9 mouse cellular contexts compared by ENCODE assay signal in the genomic region with DNA sequence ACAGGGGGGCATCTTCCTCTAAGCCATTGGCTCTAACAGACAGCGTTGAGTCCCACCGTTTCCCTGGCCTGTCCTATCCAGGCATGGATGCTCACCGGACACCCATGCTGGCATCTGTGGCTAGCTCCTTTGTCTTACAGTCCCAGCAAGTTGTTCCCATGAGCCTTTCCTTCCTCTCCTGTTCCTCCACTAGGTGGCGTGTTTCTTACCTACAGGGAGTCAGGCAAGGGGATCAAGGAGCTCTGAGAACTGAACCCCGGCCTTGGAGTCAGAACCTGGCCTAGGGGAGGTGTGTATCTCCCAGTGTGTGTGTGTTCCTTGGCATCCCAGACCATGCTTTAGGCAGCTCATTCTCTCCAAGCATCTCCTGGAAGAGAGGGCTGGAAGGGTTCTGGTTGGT. TPM values are rescaled to one million over a fixed set of nuclear protein-coding genes. Genes with fewer than 3 reads are reported as not detected.
DNase-seq lines count a peak whose midpoint lies in the region; ATAC-seq and TF ChIP-seq lines count a peak whose summit lies in the region.
"Had no signal": no experiment of that assay in that cellular context is flagged by ENCODE, and none has a peak within 500 bp of the region (broad histone marks: within the 10 kb centered on the region; RNA-seq: fewer than 3 reads in every experiment).

No protein-coding gene starts in this region.

- no peak overlapping the region for H3K27ac ChIP-seq in intestine, postnatal 0 days (ENCODE audit: low read depth, low read length)
- no peak overlapping the region for H3K27ac ChIP-seq in intestine, embryonic 15.5 days
- H3K27ac ChIP-seq: embryonic facial prominence, embryonic 13.5 days had no signal

- H3K27me3 ChIP-seq in intestine, postnatal 0 days (replicated peaks; ENCODE audit: control insufficient read depth, insufficient read depth, low read length): peaks cover 12% of the 10 kb centered on the region; the same call in 1 of the 2 replicates
- H3K27me3 ChIP-seq in intestine, embryonic 15.5 days (replicated peaks): peaks cover 11% of the 10 kb centered on the region; the same call in 1 of the 2 replicates
- H3K27me3 ChIP-seq in E14TG2a.4 (ENCODE audit: insufficient read depth, low read length): peaks cover 47% of the 10 kb centered on the region

- peak; percentile 73 for TF ChIP-seq CTCF in intestine, postnatal 0 days (IDR thresholded peaks at IDR 0.05; ENCODE audit: low read depth)
- peak; percentile 77 for TF ChIP-seq CTCF in E14TG2a.4 (conservative IDR thresholded peaks at IDR 0.05; ENCODE audit: low read length)

- H3K4me3 ChIP-seq in intestine, postnatal 0 days (ENCODE audit: low read depth, low read length): no peak overlapping the region
- no peak overlapping the region for H3K4me3 ChIP-seq in intestine, embryonic 15.5 days (replicated peaks)
- no peak overlapping the region for H3K4me3 ChIP-seq in E14TG2a.4 (replicated peaks; ENCODE audit: low read length)
- H3K4me3 ChIP-seq: embryonic facial prominence, embryonic 13.5 days had no signal

- H3K4me1 ChIP-seq in intestine, postnatal 0 days (replicated peaks; ENCODE audit: control insufficient read depth, insufficient read depth, low read length): no peaks in the 10 kb centered on the region
- no peaks in the 10 kb centered on the region for H3K4me1 ChIP-seq in intestine, embryonic 15.5 days (replicated peaks)
- peaks cover 34% of the 10 kb centered on the region for H3K4me1 ChIP-seq in E14TG2a.4 (replicated peaks; ENCODE audit: low read depth, low read length)
- H3K4me1 ChIP-seq: embryonic facial prominence, embryonic 13.5 days had no signal

- no peak for ATAC-seq in intestine, postnatal 0 days
- ATAC-seq in intestine, embryonic 15.5 days: no peak

- no peak overlapping the region for H3K9ac ChIP-seq in intestine, postnatal 0 days (ENCODE audit: low read depth, low read length)
- H3K9ac ChIP-seq in intestine, embryonic 15.5 days: no peak overlapping the region
- H3K9ac ChIP-seq: embryonic facial prominence, embryonic 13.5 days had no signal

- H3K4me2 ChIP-seq in intestine, postnatal 0 days (replicated peaks; ENCODE audit: low read depth): no peak overlapping the region
- H3K4me2 ChIP-seq in intestine, embryonic 15.5 days (replicated peaks): no peak overlapping the region
- H3K4me2 ChIP-seq: embryonic facial prominence, embryonic 13.5 days had no signal

- 12% methylated on average over 5 of the region's 5 CpGs for WGBS in intestine, postnatal 0 days
- 12% methylated on average over 5 of the region's 5 CpGs for WGBS in intestine, embryonic 15.5 days

- no peaks in the 10 kb centered on the region for H3K36me3 ChIP-seq in intestine, postnatal 0 days (ENCODE audit: control insufficient read depth, insufficient read depth)
- no peaks in the 10 kb centered on the region for H3K36me3 ChIP-seq in intestine, embryonic 15.5 days
- no peaks in the 10 kb centered on the region for H3K36me3 ChIP-seq in E14TG2a.4 (ENCODE audit: insufficient read depth, low read length)
- H3K36me3 ChIP-seq: embryonic facial prominence, embryonic 13.5 days had no signal

- no peaks in the 10 kb centered on the region for H3K9me3 ChIP-seq in intestine, postnatal 0 days (ENCODE audit: control insufficient read depth)
- no peaks in the 10 kb centered on the region for H3K9me3 ChIP-seq in intestine, embryonic 15.5 days
- H3K9me3 ChIP-seq in E14TG2a.4 (ENCODE audit: low read length): no peaks in the 10 kb centered on the region
- H3K9me3 ChIP-seq: embryonic facial prominence, embryonic 13.5 days had no signal

- DNase-seq in adrenal gland, postnatal 36 days: peak; percentile 17 to 53
- DNase-seq in kidney, adult 8-10 months: peak; percentile 14 to 30
- peak; percentile 29 for DNase-seq in thymus, postnatal 14 days
- DNase-seq in gastrocnemius, postnatal 10 days: no peak
- no peak for DNase-seq in left cerebral cortex, adult 8-10 months (ENCODE audit: low spot score in 2 of 2)

RNA-seq across cellular contexts. Expression of a gene that starts 27.7 kb away (rescaled TPM):
- 0.10 and 0.14 TPM in 2 replicates for polyA plus RNA-seq in intestine, postnatal 0 days (2015; fragmentation: Nextera tagmentation; extraction: Ambion mirVana)
- 0.80 and 0.84 TPM in 2 replicates for polyA plus RNA-seq in intestine, embryonic 15.5 days (2015; fragmentation: Nextera tagmentation; extraction: Ambion mirVana)
- total RNA-seq in adrenal gland, postnatal 36 days (2021): under 1 TPM; 0.10 to 0.23 TPM
- under 1 TPM in 1 of 2 experiments, not detected in 1; 0.05 TPM for total RNA-seq in gastrocnemius, postnatal 10 days (2021)
- total RNA-seq in left cerebral cortex, adult 8-10 months (2022): 10 to 100 TPM in 1 of 4 experiments, 1 to 10 TPM in 3; 5.9 to 10.5 (median 7.6) TPM

RNA-seq across cellular contexts. Expression of a gene that starts 30.3 kb away (rescaled TPM):
- 44.8 and 48.0 TPM in 2 replicates for polyA plus RNA-seq in intestine, postnatal 0 days (2015; fragmentation: Nextera tagmentation; extraction: Ambion mirVana)
- 50.0 and 58.6 TPM in 2 replicates for polyA plus RNA-seq in intestine, embryonic 15.5 days (2015; fragmentation: Nextera tagmentation; extraction: Ambion mirVana)
- 10 to 100 TPM; 44.1 to 72.9 TPM for total RNA-seq in adrenal gland, postnatal 36 days (2021)
- 10 to 100 TPM; 23.3 to 23.8 TPM for total RNA-seq in gastrocnemius, postnatal 10 days (2021)
- total RNA-seq in left cerebral cortex, adult 8-10 months (2022): 100 to 1,000 TPM in 2 of 4 experiments, 10 to 100 TPM in 2; 39.2 to 176 (median 85.0) TPM

RNA-seq across cellular contexts. Expression of a gene that starts 36.1 kb away (rescaled TPM):
- polyA plus RNA-seq in intestine, postnatal 0 days (2015; fragmentation: Nextera tagmentation; extraction: Ambion mirVana): 42.5 and 42.9 TPM in 2 replicates
- 33.3 and 36.3 TPM in 2 replicates for polyA plus RNA-seq in intestine, embryonic 15.5 days (2015; fragmentation: Nextera tagmentation; extraction: Ambion mirVana)
- 10 to 100 TPM; 30.6 to 58.1 TPM for total RNA-seq in adrenal gland, postnatal 36 days (2021)
- total RNA-seq in gastrocnemius, postnatal 10 days (2021): 10 to 100 TPM; 22.7 to 23.9 TPM
- total RNA-seq in left cerebral cortex, adult 8-10 months (2022): 100 to 1,000 TPM in 1 of 4 experiments, 10 to 100 TPM in 3; 32.7 to 131 (median 67.3) TPM

RNA-seq across cellular contexts. Expression of a gene that starts 42.9 kb away (rescaled TPM):
- polyA plus RNA-seq in intestine, postnatal 0 days (2015; fragmentation: Nextera tagmentation; extraction: Ambion mirVana): 67.7 and 71.4 TPM in 2 replicates
- polyA plus RNA-seq in intestine, embryonic 15.5 days (2015; fragmentation: Nextera tagmentation; extraction: Ambion mirVana): 67.2 and 68.8 TPM in 2 replicates
- 10 to 100 TPM; 43.5 to 77.2 TPM for total RNA-seq in adrenal gland, postnatal 36 days (2021)
- 10 to 100 TPM; 22.0 to 23.2 TPM for total RNA-seq in gastrocnemius, postnatal 10 days (2021)
- 100 to 1,000 TPM in 2 of 4 experiments, 10 to 100 TPM in 2; 51.2 to 165 (median 86.4) TPM for total RNA-seq in left cerebral cortex, adult 8-10 months (2022)

Comparison
In these comparisons a context has a peak if more than half of its experiments do, and no peak if none do; other contexts are left out.
1. DNase-seq: peak in adrenal gland, postnatal 36 days (2 of 2), kidney, adult 8-10 months (2 of 2) and thymus, postnatal 14 days (single experiment); none in gastrocnemius, postnatal 10 days (single experiment) and left cerebral cortex, adult 8-10 months (0 of 2).
2. RNA of a gene that starts 27.7 kb away (total RNA-seq): 5.9 to 10.5 TPM in left cerebral cortex, adult 8-10 months; 0.10 to 0.23 TPM in adrenal gland, postnatal 36 days and 0.05 TPM in gastrocnemius, postnatal 10 days; every median in the first group is over 4 times any median in the second.